Mouse (Mus musculus): ENCODE results near the gene Nr1i2. TPM values are rescaled to one million over a fixed set of nuclear protein-coding genes. Genes with fewer than 3 reads are reported as not detected.
"Not testable (repeated sequence)": the region's sequence is repeated elsewhere in the genome, so short reads cannot be mapped to it uniquely, and the experiment has no call there.

The Nr1i2 gene
- not detected in 2 replicates for polyA plus RNA-seq (2012)

GRCm38 (mm10) chr16:38294685-38295348 is at the start of gene Nr1i2:
TSS of gene Nr1i2 (minus strand) at chr16:38294824.
- Histone ChIP-seq H3K27me3 (ENCODE audit: control insufficient read depth) (no peaks in the 10 kb centered on the region), H3K9me3 (ENCODE audit: control insufficient read depth, low read length) (no peaks in the 10 kb centered on the region), H3K4me1 (ENCODE audit: control insufficient read depth) (no peaks in the 10 kb centered on the region), H3K4me3 (replicated peaks) (peak within 1 kb of the TSS; percentile 54), H3K36me3 (ENCODE audit: control insufficient read depth) (no peaks in the 10 kb centered on the region)
- TF ChIP-seq TAL1 (IDR thresholded peaks at IDR 0.05; ENCODE audit: low read length) (no peak), GATA1 (IDR thresholded peaks at IDR 0.05; ENCODE audit: low read length) (no peak)

GRCm38 (mm10) chr16:38341396-38342324 is 47.0 kb upstream of the Nr1i2 start, which contains the start of gene Maats1:
TSS of gene Maats1 (minus strand) at chr16:38342143.
- Histone ChIP-seq H3K4me1 (ENCODE audit: control insufficient read depth) (peaks cover 21% of the 10 kb centered on the region), H3K4me3 (replicated peaks) (peak within 1 kb of the TSS; percentile 35), H3K27me3 (ENCODE audit: control insufficient read depth) (peaks cover 11% of the 10 kb centered on the region), H3K36me3 (ENCODE audit: control insufficient read depth) (no peaks in the 10 kb centered on the region), H3K9me3 (ENCODE audit: control insufficient read depth, low read length) (no peaks in the 10 kb centered on the region; the same call in 1 of the 2 replicates)
- TF ChIP-seq TAL1 (IDR thresholded peaks at IDR 0.05; ENCODE audit: low read length) (no peak), GATA1 (IDR thresholded peaks at IDR 0.05; ENCODE audit: low read length) (no peak)

- not testable (repeated sequence) for H3K4me3 ChIP-seq (replicated peaks); H3K36me3 ChIP-seq (ENCODE audit: control insufficient read depth); H3K9me3 ChIP-seq (ENCODE audit: control insufficient read depth, low read length)
- peaks cover 14% of the 10 kb centered on the region for H3K4me1 ChIP-seq (ENCODE audit: control insufficient read depth)
- peaks cover 11% of the 10 kb centered on the region for H3K27me3 ChIP-seq (ENCODE audit: control insufficient read depth)
Observed at GRCm38 (mm10) chr16:38338077-38338476, 43.5 kb upstream of the Nr1i2 start.

- peaks cover 4% of the 10 kb centered on the region; the same call in 1 of the 2 replicates for H3K9me3 ChIP-seq (ENCODE audit: control insufficient read depth, low read length)
- H3K36me3 ChIP-seq (ENCODE audit: control insufficient read depth) = no peaks in the 10 kb centered on the region
- TF ChIP-seq TAL1 (IDR thresholded peaks at IDR 0.05; ENCODE audit: low read length) (no peak), GATA1 (IDR thresholded peaks at IDR 0.05; ENCODE audit: low read length) (no peak)
- peaks cover 6% of the 10 kb centered on the region for H3K4me1 ChIP-seq (ENCODE audit: control insufficient read depth)
- no peaks in the 10 kb centered on the region for H3K27me3 ChIP-seq (ENCODE audit: control insufficient read depth)
- no peak overlapping the region for H3K4me3 ChIP-seq (replicated peaks)
Observed at GRCm38 (mm10) chr16:38334431-38334830, 39.8 kb upstream of the Nr1i2 start.

- H3K36me3 ChIP-seq (ENCODE audit: control insufficient read depth) = no peaks in the 10 kb centered on the region
- TF ChIP-seq TAL1 (IDR thresholded peaks at IDR 0.05; ENCODE audit: low read length) (no peak), GATA1 (IDR thresholded peaks at IDR 0.05; ENCODE audit: low read length) (no peak)
- no peak overlapping the region for H3K4me3 ChIP-seq (replicated peaks)
Observed at GRCm38 (mm10) chr16:38329340-38329739, 34.7 kb upstream of the Nr1i2 start.

GRCm38 (mm10) chr16:38326778-38327397 is 32.3 kb upstream of the Nr1i2 start:
- no peaks in the 10 kb centered on the region for H3K27me3 ChIP-seq (ENCODE audit: control insufficient read depth)
- no peaks in the 10 kb centered on the region for H3K4me1 ChIP-seq (ENCODE audit: control insufficient read depth)
- TF ChIP-seq GATA1 (IDR thresholded peaks at IDR 0.05; ENCODE audit: low read length) (no peak), TAL1 (IDR thresholded peaks at IDR 0.05; ENCODE audit: low read length) (no peak)
- H3K36me3 ChIP-seq (ENCODE audit: control insufficient read depth) = no peaks in the 10 kb centered on the region
- no peak overlapping the region for H3K4me3 ChIP-seq (replicated peaks)
- peaks cover 6% of the 10 kb centered on the region; the same call in 1 of the 2 replicates for H3K9me3 ChIP-seq (ENCODE audit: control insufficient read depth, low read length)

More at GRCm38 (mm10) chr16:38329340-38329739, 34.7 kb upstream of the Nr1i2 start:
- peaks cover 6% of the 10 kb centered on the region for H3K4me1 ChIP-seq (ENCODE audit: control insufficient read depth)
- no peaks in the 10 kb centered on the region for H3K27me3 ChIP-seq (ENCODE audit: control insufficient read depth)
- peaks cover 6% of the 10 kb centered on the region; the same call in 1 of the 2 replicates for H3K9me3 ChIP-seq (ENCODE audit: control insufficient read depth, low read length)

- Histone ChIP-seq H3K27me3 (ENCODE audit: control insufficient read depth) (no peaks in the 10 kb centered on the region), H3K9me3 (ENCODE audit: control insufficient read depth, low read length) (peaks cover 1% of the 10 kb centered on the region; the same call in 1 of the 2 replicates), H3K36me3 (ENCODE audit: control insufficient read depth) (no peaks in the 10 kb centered on the region), H3K4me1 (ENCODE audit: control insufficient read depth) (no peaks in the 10 kb centered on the region), H3K4me3 (replicated peaks) (no peak overlapping the region)
- no peak for TF ChIP-seq GATA1 (IDR thresholded peaks at IDR 0.05; ENCODE audit: low read length)
- TF ChIP-seq TAL1 (IDR thresholded peaks at IDR 0.05; ENCODE audit: low read length) = no peak
Observed at GRCm38 (mm10) chr16:38324311-38324710, 29.7 kb upstream of the Nr1i2 start.

GRCm38 (mm10) chr16:38321452-38321935 is 26.9 kb upstream of the Nr1i2 start:
- TF ChIP-seq TAL1 (IDR thresholded peaks at IDR 0.05; ENCODE audit: low read length) (no peak), GATA1 (IDR thresholded peaks at IDR 0.05; ENCODE audit: low read length) (no peak)

More at GRCm38 (mm10) chr16:38321452-38321935, 26.9 kb upstream of the Nr1i2 start:
- Histone ChIP-seq H3K36me3 (ENCODE audit: control insufficient read depth) (no peaks in the 10 kb centered on the region), H3K27me3 (ENCODE audit: control insufficient read depth) (no peaks in the 10 kb centered on the region), H3K4me3 (replicated peaks) (no peak overlapping the region), H3K4me1 (ENCODE audit: control insufficient read depth) (no peaks in the 10 kb centered on the region), H3K9me3 (ENCODE audit: control insufficient read depth, low read length) (no peaks in the 10 kb centered on the region)
